Mouse (Mus musculus) liver, postnatal 0 days (tissue): Measurements from ENCODE around the gene Fchsd2.

Experiments used
- CTCF ChIP-seq: sonication (generic); IDR thresholded peaks from 2 replicates; pipeline ENCODE4 v1.5.1; 2016; ENCODE audit warnings: antibody characterized with exemption, low read depth
- EP300 ChIP-seq: IDR thresholded peaks from 2 replicates; pipeline ENCODE4 v1.6.1; 2016; ENCODE audit warnings: antibody characterized with exemption, low read depth, mild to moderate bottlenecking

GRCm38 (mm10) chr7:101258482-101258881, 165.8 kb downstream of the Fchsd2 start:
- TF ChIP-seq CTCF (no peak), EP300 (no peak)
